Mouse (Mus musculus) intestine, postnatal 0 days (tissue): ENCODE measurements around the gene Bub1b. TPM values are rescaled to one million over a fixed set of nuclear protein-coding genes. Genes with fewer than 3 reads are reported as not detected.
A peak's percentile ranks its signal among the peaks of the same experiment; 100 is the strongest.

Experiments used
- ATAC-seq: fragments of 200-750 bp; cut with Nextera tagmentation; 2 replicates; pipeline ENCODE4 v1.8.0; 2017; ENCODE audit warnings: mild to moderate bottlenecking, moderate TSS enrichment, moderate library complexity
- H3K27ac ChIP-seq: fragments of 300-500 bp; sonication (generic); 2 replicates; pipeline ENCODE4 v1.5.1; 2014; ENCODE audit warnings: mild to moderate bottlenecking, low read depth, low read length, moderate library complexity
- H3K27me3 ChIP-seq: fragments of 300-500 bp; sonication (generic); replicated peaks from 2 replicates; pipeline ENCODE4 v1.6.1; 2014; ENCODE audit warnings: low read length, mixed read lengths; ENCODE audit not compliant: control insufficient read depth, insufficient read depth
- H3K36me3 ChIP-seq: fragments of 300-500 bp; sonication (generic); 2 replicates; pipeline ENCODE4 v1.6.1; 2014; ENCODE audit warnings: mild to moderate bottlenecking, moderate library complexity; ENCODE audit not compliant: control insufficient read depth, insufficient read depth
- H3K4me1 ChIP-seq: fragments of 300-500 bp; sonication (generic); replicated peaks from 2 replicates; pipeline ENCODE4 v1.6.1; 2014; ENCODE audit warnings: antibody characterized with exemption, low read length, mixed read lengths; ENCODE audit not compliant: control insufficient read depth, insufficient read depth
- H3K4me2 ChIP-seq: fragments of 300-500 bp; sonication (generic); replicated peaks from 2 replicates; pipeline ENCODE4 v1.6.1; 2014; ENCODE audit warnings: low read depth, mild to moderate bottlenecking, moderate library complexity
- H3K4me3 ChIP-seq: fragments of 300-500 bp; sonication (generic); 2 replicates; pipeline ENCODE4 v1.5.1; 2014; ENCODE audit warnings: low read depth, low read length
- H3K9ac ChIP-seq: fragments of 300-500 bp; sonication (generic); 2 replicates; pipeline ENCODE4 v1.6.1; 2014; ENCODE audit warnings: mild to moderate bottlenecking, low read depth, low read length
- H3K9me3 ChIP-seq: fragments of 300-500 bp; sonication (generic); 2 replicates; pipeline ENCODE4 v1.6.1; 2016; ENCODE audit warnings: mixed run types; ENCODE audit not compliant: control insufficient read depth
- CTCF ChIP-seq: sonication (generic); IDR thresholded peaks from 2 replicates; pipeline ENCODE4 v1.5.1; 2016; ENCODE audit warnings: low read depth, mild to moderate bottlenecking, control low read depth, antibody characterized with exemption, moderate library complexity
- WGBS: fragments of 180-500 bp; shearing (Covaris S2); extraction: QIAGEN DNeasy Blood & Tissue Kit; methylation state at CpG from one replicate; pipeline ENCODE4 v1.1.7; 2014; 5-methylcytosine and 5-hydroxymethylcytosine counted together
- polyA plus RNA-seq: library from polyadenylated mRNA; unstranded; fragments of >200 nt; fragmentation: Nextera tagmentation; extraction: Ambion mirVana; gene quantifications from 2 replicates; pipeline ENCODE4 v1.2.1, GENCODE M21; 2015

The Bub1b gene
- polyA plus RNA-seq, 1 experiment from 2014 or later = 9.9 TPM

GRCm38 (mm10) chr2:118606032-118606431 is 8.0 kb downstream of the Bub1b start:
- Histone ChIP-seq H3K4me3 (no peak overlapping the region), H3K9me3 (no peaks in the 10 kb centered on the region), H3K4me2 (no peak overlapping the region), H3K27ac (no peak overlapping the region), H3K36me3 (peaks cover 29% of the 10 kb centered on the region), H3K9ac (no peak overlapping the region), H3K4me1 (no peaks in the 10 kb centered on the region), H3K27me3 (no peaks in the 10 kb centered on the region)
- WGBS = 84% methylated on average over 2 of the region's 2 CpGs
- ATAC-seq = no peak
- TF ChIP-seq CTCF = peak; percentile 81

- no peak for ATAC-seq
Measured at GRCm38 (mm10) chr2:118606976-118607375, 9.0 kb downstream of the Bub1b start.

GRCm38 (mm10) chr2:118618013-118618412 is 20.0 kb downstream of the Bub1b start:
- H3K4me3 ChIP-seq = no peak overlapping the region
- H3K36me3 ChIP-seq = peaks cover 54% of the 10 kb centered on the region
- H3K4me2 ChIP-seq = no peak overlapping the region
- H3K9me3 ChIP-seq = no peaks in the 10 kb centered on the region
- no peak overlapping the region for H3K9ac ChIP-seq
- H3K27ac ChIP-seq = no peak overlapping the region
- no peaks in the 10 kb centered on the region for H3K4me1 ChIP-seq
- ATAC-seq = no peak
- WGBS = 90% methylated on average over 5 of the region's 5 CpGs
- no peak for TF ChIP-seq CTCF
- no peaks in the 10 kb centered on the region for H3K27me3 ChIP-seq

More at GRCm38 (mm10) chr2:118606976-118607375, 9.0 kb downstream of the Bub1b start:
- H3K4me2 ChIP-seq = no peak overlapping the region
- H3K9ac ChIP-seq = no peak overlapping the region
- H3K27me3 ChIP-seq = no peaks in the 10 kb centered on the region
- no peaks in the 10 kb centered on the region for H3K4me1 ChIP-seq
- no peaks in the 10 kb centered on the region for H3K9me3 ChIP-seq
- no peak overlapping the region; the same call in 1 of the 2 replicates for H3K27ac ChIP-seq
- no peak overlapping the region for H3K4me3 ChIP-seq
- WGBS = 68% methylated on average over 5 of the region's 5 CpGs
- peaks cover 29% of the 10 kb centered on the region for H3K36me3 ChIP-seq
- no peak for TF ChIP-seq CTCF

GRCm38 (mm10) chr2:118620101-118620500 is 22.1 kb downstream of the Bub1b start:
- H3K4me3 ChIP-seq = no peak overlapping the region
- H3K27me3 ChIP-seq = no peaks in the 10 kb centered on the region
- no peak for ATAC-seq
- no peaks in the 10 kb centered on the region for H3K4me1 ChIP-seq
- no peak for TF ChIP-seq CTCF
- WGBS = 75% methylated on average over 2 of the region's 2 CpGs
- H3K36me3 ChIP-seq = peaks cover 48% of the 10 kb centered on the region
- H3K9me3 ChIP-seq = no peaks in the 10 kb centered on the region
- H3K9ac ChIP-seq = no peak overlapping the region
- no peak overlapping the region for H3K4me2 ChIP-seq
- H3K27ac ChIP-seq = no peak overlapping the region

GRCm38 (mm10) chr2:118620608-118621007 is 22.6 kb downstream of the Bub1b start:
- H3K4me1 ChIP-seq = no peaks in the 10 kb centered on the region
- no peak overlapping the region for H3K9ac ChIP-seq
- no peaks in the 10 kb centered on the region for H3K9me3 ChIP-seq
- 89% methylated on average over 8 of the region's 8 CpGs for WGBS
- TF ChIP-seq CTCF = no peak
- no peak overlapping the region for H3K27ac ChIP-seq
- peaks cover 44% of the 10 kb centered on the region for H3K36me3 ChIP-seq
- ATAC-seq = no peak
- H3K4me3 ChIP-seq = no peak overlapping the region
- no peak overlapping the region for H3K4me2 ChIP-seq
- no peaks in the 10 kb centered on the region for H3K27me3 ChIP-seq

- H3K9me3 ChIP-seq = no peaks in the 10 kb centered on the region
Measured at GRCm38 (mm10) chr2:118629276-118629675, 31.3 kb downstream of the Bub1b start.

GRCm38 (mm10) chr2:118633441-118633840 is 35.4 kb downstream of the Bub1b start:
- ATAC-seq = no peak
- Histone ChIP-seq H3K27me3 (no peaks in the 10 kb centered on the region), H3K36me3 (peaks cover 60% of the 10 kb centered on the region)

More at GRCm38 (mm10) chr2:118629276-118629675, 31.3 kb downstream of the Bub1b start:
- H3K27ac ChIP-seq = no peak overlapping the region
- no peaks in the 10 kb centered on the region for H3K27me3 ChIP-seq
- H3K4me2 ChIP-seq = no peak overlapping the region
- no peak overlapping the region for H3K4me3 ChIP-seq
- no peaks in the 10 kb centered on the region for H3K4me1 ChIP-seq
- WGBS = 95% methylated on average over 6 of the region's 6 CpGs
- no peak for ATAC-seq
- H3K9ac ChIP-seq = no peak overlapping the region
- peaks cover 63% of the 10 kb centered on the region for H3K36me3 ChIP-seq
- no peak for TF ChIP-seq CTCF

More at GRCm38 (mm10) chr2:118633441-118633840, 35.4 kb downstream of the Bub1b start:
- Histone ChIP-seq H3K4me3 (no peak overlapping the region), H3K9me3 (no peaks in the 10 kb centered on the region), H3K4me1 (no peaks in the 10 kb centered on the region), H3K27ac (no peak overlapping the region), H3K9ac (no peak overlapping the region), H3K4me2 (no peak overlapping the region)
- TF ChIP-seq CTCF = no peak
- WGBS = 76% methylated on average over 5 of the region's 5 CpGs
